Mouse (Mus musculus): ENCODE results near the gene Tmem30a.

DNA sequence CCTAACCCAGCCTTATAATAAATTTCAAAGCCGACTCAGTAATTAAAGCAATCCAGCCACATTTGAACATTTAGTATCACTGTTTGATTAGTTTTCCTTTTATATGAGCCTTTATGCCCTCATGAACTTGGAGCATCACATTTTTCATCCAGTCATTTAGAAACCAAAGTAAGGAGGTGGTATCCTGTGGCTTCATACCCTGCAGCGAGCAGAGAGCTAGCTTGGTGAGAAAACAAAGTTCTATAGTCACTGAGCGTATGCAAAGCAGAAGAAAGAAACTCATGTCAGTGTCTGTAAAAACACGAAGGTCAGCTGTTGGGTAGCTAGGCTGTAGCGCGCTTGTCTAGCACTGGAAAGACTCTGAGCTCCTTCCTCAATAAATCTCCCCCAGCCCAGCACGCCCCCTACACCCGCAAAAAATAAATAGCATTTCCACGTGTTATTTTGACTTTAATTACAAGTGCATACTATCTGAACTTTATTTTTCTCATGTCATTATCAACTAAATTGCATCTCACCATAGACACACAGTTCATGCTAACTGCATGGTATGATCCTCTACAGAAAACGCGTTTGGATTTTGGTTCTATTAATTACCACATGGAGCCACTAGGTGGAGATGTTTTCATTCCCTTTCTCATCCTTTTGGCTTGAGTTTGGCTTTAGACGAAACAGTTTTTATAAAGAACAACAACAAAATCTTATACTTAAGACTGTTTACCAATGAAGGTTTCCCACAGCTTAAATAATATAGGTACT lies 13.2 kb upstream of the Tmem30a start:
- TF ChIP-seq CTCF (IDR thresholded peaks at IDR 0.05; ENCODE audit: extremely low read depth, insufficient read length, insufficient replicate concordance, low read depth, low read length) (no peak), POLR2A (IDR thresholded peaks at IDR 0.05; ENCODE audit: low read depth, low read length) (no peak)
